Mouse (Mus musculus) MEL (cell line): ENCODE data around the gene Bahcc1. TPM values are rescaled to one million over a fixed set of nuclear protein-coding genes. Genes with fewer than 3 reads are reported as not detected.

ENCODE experiments used
- DNase-seq: peaks from one replicate; pipeline ENCODE4 v3.0.0; 2011; ENCODE audit warnings: low read depth, low spot score
- H3K27ac ChIP-seq: 2 replicates; pipeline ENCODE4 v1.5.1; 2012; ENCODE audit warnings: low read depth, mild to moderate bottlenecking, control low read depth, low read length, moderate library complexity; ENCODE audit not compliant: control insufficient read depth
- H3K27me3 ChIP-seq, 2 experiments: fragments of 150-350 bp in 1 of 2; sonication (generic) in 1 of 2; 2 replicates each; pipeline ENCODE4 v1.6.1; 2012; ENCODE audit warnings: low read length in 2 of 2, mild to moderate bottlenecking in 2 of 2, improper control_type of control experiment in 1 of 2, moderate library complexity in 1 of 2; ENCODE audit not compliant: insufficient read depth in 2 of 2, control insufficient read depth in 1 of 2
- H3K36me3 ChIP-seq, 2 experiments: 2 replicates each; pipeline ENCODE4 v1.6.1; 2012 to 2014; ENCODE audit warnings: low read length in 2 of 2, improper control_type of control experiment in 1 of 2, inconsistent platforms in 1 of 2, mild to moderate bottlenecking in 1 of 2; ENCODE audit not compliant: insufficient read depth in 2 of 2, control insufficient read depth in 1 of 2
- H3K4me1 ChIP-seq, 2 experiments: fragments of 150-350 bp in 1 of 2; sonication (generic) in 1 of 2; 2 replicates each; pipeline ENCODE4 v1.6.1; 2012; ENCODE audit warnings: low read length in 2 of 2, improper control_type of control experiment in 1 of 2, mild to moderate bottlenecking in 1 of 2; ENCODE audit not compliant: insufficient read depth in 2 of 2, control insufficient read depth in 1 of 2
- H3K4me3 ChIP-seq, 2 experiments: fragments of 150-350 bp in 1 of 2; sonication (generic) in 1 of 2; 2 replicates each; pipeline ENCODE4 v1.5.1; 2012; ENCODE audit warnings: low read depth in 2 of 2, low read length in 2 of 2, mild to moderate bottlenecking in 2 of 2, moderate library complexity in 2 of 2, control low read depth in 1 of 2, improper control_type of control experiment in 1 of 2; ENCODE audit not compliant: control insufficient read depth in 1 of 2, insufficient read depth in 1 of 2
- H3K79me2 ChIP-seq: 2 replicates; pipeline ENCODE4 v1.6.1; 2012; ENCODE audit warnings: mild to moderate bottlenecking, low read length, moderate library complexity; ENCODE audit not compliant: control insufficient read depth, poor library complexity, insufficient read depth
- H3K9ac ChIP-seq: 2 replicates; pipeline ENCODE4 v1.6.1; 2012; ENCODE audit warnings: low read depth, mild to moderate bottlenecking, control low read depth, low read length, moderate library complexity; ENCODE audit not compliant: control insufficient read depth, poor library complexity, severe bottlenecking
- H3K9me3 ChIP-seq: fragments of 150-350 bp; sonication (generic); replicated peaks from 2 replicates; pipeline ENCODE4 v1.6.1; 2012; ENCODE audit warnings: mild to moderate bottlenecking, low read length, improper control_type of control experiment, moderate library complexity; ENCODE audit not compliant: insufficient read depth
- BHLHE40 ChIP-seq: IDR thresholded peaks from 2 replicates; pipeline ENCODE4 v1.6.1; 2012; ENCODE audit warnings: low read depth, mild to moderate bottlenecking, inconsistent platforms, low read length, improper control_type of control experiment, borderline replicate concordance
- CHD2 ChIP-seq: IDR thresholded peaks from 2 replicates; pipeline ENCODE4 v1.6.1; 2011; ENCODE audit warnings: low read length, improper control_type of control experiment
- E2F4 ChIP-seq: IDR thresholded peaks from 2 replicates; pipeline ENCODE4 v1.6.1; 2011; ENCODE audit warnings: low read depth, low read length, improper control_type of control experiment, borderline replicate concordance
- ELF1 ChIP-seq: IDR thresholded peaks from 2 replicates; pipeline ENCODE4 v1.6.1; 2014; ENCODE audit warnings: low read depth, mild to moderate bottlenecking, inconsistent platforms, low read length, improper control_type of control experiment, moderate library complexity
- ETS1 ChIP-seq: IDR thresholded peaks from 2 replicates; pipeline ENCODE4 v1.6.1; 2012; ENCODE audit warnings: low read depth, mild to moderate bottlenecking, inconsistent platforms, low read length, improper control_type of control experiment, moderate library complexity
- GATA1 ChIP-seq: IDR thresholded peaks from 2 replicates; pipeline ENCODE4 v1.6.1; 2011; ENCODE audit warnings: low read depth, low read length, improper control_type of control experiment
- JUND ChIP-seq: IDR thresholded peaks from 2 replicates; pipeline ENCODE4 v1.6.1; 2011; ENCODE audit warnings: low read depth, mild to moderate bottlenecking, improper control_type of control experiment, low read length
- KAT2A ChIP-seq: conservative IDR thresholded peaks from 2 replicates; pipeline ENCODE4 v1.6.1; 2012; ENCODE audit warnings: low read depth, low read length, improper control_type of control experiment, inconsistent platforms
- MAFK ChIP-seq: IDR thresholded peaks from 2 replicates; pipeline ENCODE4 v1.6.1; 2011; ENCODE audit warnings: low read depth, mild to moderate bottlenecking, low read length, improper control_type of control experiment, borderline replicate concordance
- MAX ChIP-seq: IDR thresholded peaks from 2 replicates; pipeline ENCODE4 v1.6.1; 2011; ENCODE audit warnings: low read length, improper control_type of control experiment
- MAZ ChIP-seq: IDR thresholded peaks from 2 replicates; pipeline ENCODE4 v1.6.1; 2012; ENCODE audit warnings: low read depth, mild to moderate bottlenecking, inconsistent platforms, low read length, improper control_type of control experiment
- MXI1 ChIP-seq: IDR thresholded peaks from 2 replicates; pipeline ENCODE4 v1.6.1; 2011; ENCODE audit warnings: mild to moderate bottlenecking, low read depth, low read length, improper control_type of control experiment
- NELFE ChIP-seq: IDR thresholded peaks from 2 replicates; pipeline ENCODE4 v1.6.1; 2011; ENCODE audit warnings: low read depth, low read length, improper control_type of control experiment
- POLR2AphosphoS5 ChIP-seq: IDR thresholded peaks from 2 replicates; pipeline ENCODE4 v1.6.1; 2012; ENCODE audit warnings: low read depth, borderline replicate concordance, mild to moderate bottlenecking, inconsistent platforms, low read length, moderate library complexity, mixed read lengths
- RAD21 ChIP-seq: IDR thresholded peaks from 2 replicates; pipeline ENCODE4 v1.6.1; 2011; ENCODE audit warnings: mild to moderate bottlenecking, low read depth, low read length, improper control_type of control experiment
- RCOR1 ChIP-seq: IDR thresholded peaks from 2 replicates; pipeline ENCODE4 v1.6.1; 2012; ENCODE audit warnings: low read depth, mild to moderate bottlenecking, inconsistent platforms, low read length, improper control_type of control experiment
- TBP ChIP-seq: IDR thresholded peaks from 2 replicates; pipeline ENCODE4 v1.8.0; 2011; ENCODE audit warnings: low read depth, low read length, improper control_type of control experiment
- USF1 ChIP-seq: IDR thresholded peaks from 2 replicates; pipeline ENCODE4 v1.6.1; 2014; ENCODE audit warnings: low read depth, mild to moderate bottlenecking, inconsistent platforms, low read length, improper control_type of control experiment, moderate library complexity
- ZC3H11A ChIP-seq: IDR thresholded peaks from 2 replicates; pipeline ENCODE4 v1.6.1; 2012; ENCODE audit warnings: low read depth, mild to moderate bottlenecking, inconsistent platforms, low read length, improper control_type of control experiment
- ZKSCAN1 ChIP-seq: IDR thresholded peaks from 2 replicates; pipeline ENCODE4 v1.6.1; 2012; ENCODE audit warnings: low read depth, mild to moderate bottlenecking, inconsistent platforms, low read length, improper control_type of control experiment, moderate library complexity
- ZNF384 ChIP-seq: IDR thresholded peaks from 2 replicates; pipeline ENCODE4 v1.6.1; 2012; ENCODE audit warnings: low read depth, mild to moderate bottlenecking, inconsistent platforms, low read length, improper control_type of control experiment
- polyA plus RNA-seq, 2 experiments: library from polyadenylated mRNA; stranded (reverse) in 1 of 2; unstranded in 1 of 2; fragments of >175 nt in 1 of 2; fragments of >200 nt in 1 of 2; gene quantifications; 2 replicates each; pipeline versions ENCODE4 v1.2.1 to v1.2.4; 2012; ENCODE audit warnings: low replicate concordance in 2 of 2, low read depth in 1 of 2; ENCODE audit not compliant: insufficient read length in 2 of 2, insufficient read depth in 1 of 2, missing spikeins in 1 of 2
- total RNA-seq: library from RNA; depleted of rRNA; stranded (reverse); fragments of 300-350 nt; gene quantifications from 2 replicates; pipeline ENCODE4 v1.2.3, GENCODE M21; 2012

Gene Bahcc1
- total and polyA plus RNA-seq, 3 experiments, result 0.04 to 0.26 TPM; not detected in 1

DNA sequence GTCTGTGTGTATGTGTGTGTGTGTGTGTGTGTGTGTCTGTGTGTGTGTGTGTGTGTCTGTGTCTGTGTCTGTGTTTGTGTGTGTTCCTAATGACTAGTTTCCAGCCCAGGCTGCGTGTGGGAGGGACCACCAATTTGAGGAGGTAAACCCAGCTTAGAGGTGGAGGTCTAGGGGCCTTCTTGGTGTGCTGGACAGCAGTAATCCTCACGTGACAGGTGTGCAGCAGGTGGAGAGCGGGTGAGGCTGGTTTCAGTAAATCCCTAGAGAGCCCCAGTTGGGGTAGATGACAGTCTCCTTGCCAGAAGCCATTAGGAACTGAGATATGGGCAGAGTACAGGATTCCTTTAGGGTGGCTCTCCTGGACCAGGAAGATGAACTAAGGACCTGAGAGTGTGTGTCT, 36.3 kb downstream of the Bahcc1 start:
- H3K27ac ChIP-seq, result no peak overlapping the region
- TF ChIP-seq GATA1 (no peak), ELF1 (no peak), KAT2A (no peak), JUND (no peak), RAD21 (no peak), RCOR1 (no peak), ETS1 (no peak), USF1 (no peak), MXI1 (no peak), MAZ (no peak), CHD2 (no peak), ZKSCAN1 (no peak), BHLHE40 (no peak), MAX (no peak), NELFE (no peak), ZNF384 (no peak), E2F4 (no peak), POLR2AphosphoS5 (no peak), TBP (no peak)
- H3K4me3 ChIP-seq, result no peak overlapping the region
- H3K9ac ChIP-seq, result no peak overlapping the region
- peaks cover 0 to 7% of the 10 kb centered on the region in 2 experiments; a peak in 2 of 4 replicates for H3K4me1 ChIP-seq
- peaks cover 0 to 3% of the 10 kb centered on the region in 2 experiments; a peak in 1 of 4 replicates for H3K36me3 ChIP-seq
- H3K9me3 ChIP-seq, result no peaks in the 10 kb centered on the region
- no peak for DNase-seq
- no peaks in the 10 kb centered on the region for H3K79me2 ChIP-seq
- no peaks in the 10 kb centered on the region for H3K27me3 ChIP-seq

- H3K27me3 ChIP-seq, result no peaks in the 10 kb centered on the region
- no peak overlapping the region for H3K4me3 ChIP-seq
- no peaks in the 10 kb centered on the region for H3K79me2 ChIP-seq
- H3K9ac ChIP-seq, result no peak overlapping the region
- H3K9me3 ChIP-seq, result no peaks in the 10 kb centered on the region
- peaks cover 0 to 7% of the 10 kb centered on the region in 2 experiments; a peak in 2 of 4 replicates for H3K4me1 ChIP-seq
- H3K36me3 ChIP-seq, result peaks cover 0 to 3% of the 10 kb centered on the region in 2 experiments; a peak in 1 of 4 replicates
- DNase-seq, result peak; percentile 32
- no peak overlapping the region for H3K27ac ChIP-seq
- TF ChIP-seq ZC3H11A (no peak), MAFK (no peak)
Observed at GRCm38 (mm10) chr11:120269498-120270104, 36.9 kb downstream of the Bahcc1 start.
